Mouse (Mus musculus): ENCODE measurements around the gene Lair1.

DNA sequence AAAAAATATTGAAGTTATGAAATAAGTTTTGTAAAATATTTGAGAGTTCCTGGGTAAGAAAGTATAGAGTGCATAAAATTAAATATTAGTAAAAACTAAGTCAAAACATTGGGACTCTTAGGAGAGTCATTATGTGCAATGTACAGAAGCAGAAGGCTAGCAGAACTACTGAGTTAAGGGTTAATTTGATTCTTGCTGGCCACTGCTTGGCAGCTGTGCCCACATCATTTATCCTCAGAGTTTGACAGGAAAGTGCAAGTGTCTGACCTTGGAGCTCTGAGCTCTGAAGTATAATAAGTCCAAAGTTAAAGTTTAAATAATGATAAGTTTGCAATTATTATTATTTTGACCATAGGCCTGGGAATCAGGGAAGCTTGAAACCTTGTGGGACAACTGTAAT is 18.7 kb upstream of the Lair1 start:
- TF ChIP-seq GATA2 (IDR thresholded peaks at IDR 0.05; ENCODE audit: borderline replicate concordance, low read depth, low read length) (no peak), CTCF (IDR thresholded peaks at IDR 0.05; ENCODE audit: low read depth, low read length) (no peak), POLR2AphosphoS5 (IDR thresholded peaks at IDR 0.05; ENCODE audit: insufficient replicate concordance, low read depth, low read length) (no peak), TAL1 (conservative IDR thresholded peaks at IDR 0.05; ENCODE audit: low read depth, low read length) (no peak)

Measured in G1E (cell line).